Mouse (Mus musculus): Measurements from ENCODE around the gene Dst.

Dst gene

GRCm38 (mm10) chr1:34216456-34216855 lies 308.4 kb downstream of the Dst start:
- no peak for DNase-seq (ENCODE audit: inconsistent age in 2 of 2, low spot score in 1 of 2)

GRCm38 (mm10) chr1:34218323-34218722 lies 310.3 kb downstream of the Dst start:
- DNase-seq (ENCODE audit: inconsistent age in 2 of 2, low spot score in 1 of 2) = peak; percentile 65 to 89

GRCm38 (mm10) chr1:34218801-34219200 lies 310.8 kb downstream of the Dst start:
- no peak for DNase-seq (ENCODE audit: inconsistent age in 2 of 2, low spot score in 1 of 2)

- DNase-seq (ENCODE audit: inconsistent age in 2 of 2, low spot score in 1 of 2) = no peak
Observed at GRCm38 (mm10) chr1:34220094-34220601, 312.1 kb downstream of the Dst start.

- DNase-seq (ENCODE audit: inconsistent age in 2 of 2, low spot score in 1 of 2) = no peak
Observed at GRCm38 (mm10) chr1:34223866-34224265, 315.8 kb downstream of the Dst start.

- DNase-seq (ENCODE audit: inconsistent age in 2 of 2, low spot score in 1 of 2) = no peak
Observed at GRCm38 (mm10) chr1:34227676-34228075, 319.7 kb downstream of the Dst start.

GRCm38 (mm10) chr1:34231041-34231440 lies 323.0 kb downstream of the Dst start:
- DNase-seq (ENCODE audit: inconsistent age in 2 of 2, low spot score in 1 of 2) = no peak

- DNase-seq (ENCODE audit: inconsistent age in 2 of 2, low spot score in 1 of 2) = peak; percentile 90 to 95
Observed at GRCm38 (mm10) chr1:34236254-34236723, 328.3 kb downstream of the Dst start.

GRCm38 (mm10) chr1:34237211-34237610 lies 329.2 kb downstream of the Dst start:
- peak; percentile 20 to 73 for DNase-seq (ENCODE audit: inconsistent age in 2 of 2, low spot score in 1 of 2)

GRCm38 (mm10) chr1:34237689-34238091 lies 329.7 kb downstream of the Dst start:
- DNase-seq (ENCODE audit: inconsistent age in 2 of 2, low spot score in 1 of 2) = peak; percentile 11 to 65

- no peak for DNase-seq (ENCODE audit: inconsistent age in 2 of 2, low spot score in 1 of 2)
Observed at GRCm38 (mm10) chr1:34238231-34238630, 330.2 kb downstream of the Dst start.

GRCm38 (mm10) chr1:34244678-34245077 lies 336.7 kb downstream of the Dst start:
- no peak for DNase-seq (ENCODE audit: inconsistent age in 2 of 2, low spot score in 1 of 2)

- peak in 1 of 2 experiments; percentile 49 for DNase-seq (ENCODE audit: inconsistent age in 2 of 2, low spot score in 1 of 2)
Observed at GRCm38 (mm10) chr1:34245951-34246641, 338.1 kb downstream of the Dst start.

GRCm38 (mm10) chr1:34246642-34246987 lies 338.6 kb downstream of the Dst start:
- DNase-seq (ENCODE audit: inconsistent age in 2 of 2, low spot score in 1 of 2) = no peak

GRCm38 (mm10) chr1:34251137-34251536 lies 343.1 kb downstream of the Dst start:
- peak; percentile 69 to 87 for DNase-seq (ENCODE audit: inconsistent age in 2 of 2, low spot score in 1 of 2)

GRCm38 (mm10) chr1:34252267-34252666 lies 344.2 kb downstream of the Dst start:
- DNase-seq (ENCODE audit: inconsistent age in 2 of 2, low spot score in 1 of 2) = no peak

- no peak for DNase-seq (ENCODE audit: inconsistent age in 2 of 2, low spot score in 1 of 2)
Observed at GRCm38 (mm10) chr1:34253876-34254275, 345.9 kb downstream of the Dst start.

- DNase-seq (ENCODE audit: inconsistent age in 2 of 2, low spot score in 1 of 2) = no peak
Observed at GRCm38 (mm10) chr1:34259898-34260297, 351.9 kb downstream of the Dst start.

GRCm38 (mm10) chr1:34261011-34261410 lies 353.0 kb downstream of the Dst start:
- DNase-seq (ENCODE audit: inconsistent age in 2 of 2, low spot score in 1 of 2) = no peak

- DNase-seq (ENCODE audit: inconsistent age in 2 of 2, low spot score in 1 of 2) = no peak
Observed at GRCm38 (mm10) chr1:34268520-34268919, 360.5 kb downstream of the Dst start.

- no peak for DNase-seq (ENCODE audit: inconsistent age in 2 of 2, low spot score in 1 of 2)
Observed at GRCm38 (mm10) chr1:34269578-34269977, 361.6 kb downstream of the Dst start.

GRCm38 (mm10) chr1:34273922-34274321 lies 365.9 kb downstream of the Dst start:
- no peak for DNase-seq (ENCODE audit: inconsistent age in 2 of 2, low spot score in 1 of 2)

GRCm38 (mm10) chr1:34275787-34276186 lies 367.8 kb downstream of the Dst start:
- DNase-seq (ENCODE audit: inconsistent age in 2 of 2, low spot score in 1 of 2) = no peak
